Mouse (Mus musculus) mouse embryonic stem cell (cell line): ENCODE measurements around the gene Agmat.

Source experiments
- in situ Hi-C, 2 experiments: fragments of 300-500 bp; cut with MboI; formaldehyde crosslinking; loops; 1 replicate in 1 of 2; 3 replicates in 1 of 2; pipeline ENCODE4 v1.14.3; 2019 to 2020; ENCODE audit warnings: low sequenced_read_pairs in 2 of 2, low pct_unique_long_range_greater_than_20kb in 1 of 2, mixed read lengths in 1 of 2; ENCODE audit not compliant: unreplicated experiment in 1 of 2

Gene Agmat

GRCm38 (mm10) chr4:141794152-141794535, 47.7 kb downstream of the Agmat start:
- in situ Hi-C loops, result no loop called here

- in situ Hi-C loops, result no loop called here
Measured at GRCm38 (mm10) chr4:141796356-141796755, 49.9 kb downstream of the Agmat start.

- in situ Hi-C loops, result no loop called here
Measured at GRCm38 (mm10) chr4:141796954-141797353, 50.5 kb downstream of the Agmat start.

GRCm38 (mm10) chr4:141797545-141797944, 51.1 kb downstream of the Agmat start:
- in situ Hi-C loops, result no loop called here

GRCm38 (mm10) chr4:141804105-141804504, 57.6 kb downstream of the Agmat start:
- in situ Hi-C loops, result no loop called here

- in situ Hi-C loops, result no loop called here
Measured at GRCm38 (mm10) chr4:141805886-141806285, 59.4 kb downstream of the Agmat start.
